In genomic region chrX:159973730-159974129, GRCm38 (mm10) we compare ENCODE assay signal across 8 mouse cellular contexts. TPM values are rescaled to one million over a fixed set of nuclear protein-coding genes. Genes with fewer than 3 reads are reported as not detected.
DNase-seq lines count a peak whose midpoint lies in the region; ATAC-seq lines count a peak whose summit lies in the region.

No protein-coding gene starts in this region.

- peak; percentile 20 for DNase-seq in adrenal gland, adult 2 months
- DNase-seq in adrenal gland, postnatal 4 days (ENCODE audit: low spot score in 2 of 2) = no peak
- peak; percentile 55 for DNase-seq in left cerebral cortex, postnatal 4 days
- DNase-seq in left cerebral cortex, adult 18-20 months (ENCODE audit: low spot score in 2 of 2) = no peak
- peak; percentile 63 for DNase-seq in brain, adult 2 months (ENCODE audit: low read depth, low spot score)
- DNase-seq in kidney, adult 8-10 months = peak; percentile 11 to 41
- no peak for DNase-seq in gastrocnemius, postnatal 4 days (ENCODE audit: low spot score in 2 of 2)

- intact Hi-C loops in left cerebral cortex, postnatal 4 days (cut with DNase I) = loop anchor here (10.0 kb wide), 1 partner anchor 141 kb away; no protein-coding TSS in a partner anchor

- ATAC-seq in neutrophil, adult 5-6 weeks (ENCODE audit: extremely low read depth, insufficient number of reproducible peaks, low FRiP score, poor library complexity, severe bottlenecking) = peak; percentile 55; the same call in 1 of the 2 replicates

RNA-seq across cellular contexts. Expression of gene Map3k15, which starts 14.5 kb away (rescaled TPM):
- total RNA-seq in adrenal gland, adult 2 months (2021) = under 1 TPM; 0.69 to 0.81 TPM
- 0.21 and 0.31 TPM in 2 replicates for polyA plus RNA-seq in adrenal gland, adult 2 months (2012; rRNA removed)
- 1 to 10 TPM; 1.4 to 2.6 TPM for total RNA-seq in adrenal gland, postnatal 4 days (2021)
- total RNA-seq in left cerebral cortex, postnatal 4 days (2021) = 1 to 10 TPM; 1.4 to 2.0 TPM
- 1 to 10 TPM in 1 of 2 experiments, under 1 TPM in 1; 0.68 to 1.3 TPM for total RNA-seq in left cerebral cortex, adult 18-20 months (2021)
- 27.4 and 30.6 TPM in 2 replicates for total RNA-seq in neutrophil, adult 5-6 weeks (2017)
- total RNA-seq in gastrocnemius, postnatal 4 days (2021) = under 1 TPM; 0.25 to 0.26 TPM

Comparison
In these comparisons a context has a peak if more than half of its experiments do, and no peak if none do; other contexts are left out.
1. DNase-seq: peak in adrenal gland, adult 2 months (single experiment), left cerebral cortex, postnatal 4 days (single experiment), brain, adult 2 months (single experiment) and kidney, adult 8-10 months (2 of 2); none in adrenal gland, postnatal 4 days (0 of 2), left cerebral cortex, adult 18-20 months (0 of 2) and gastrocnemius, postnatal 4 days (0 of 2).